Mouse (Mus musculus): ENCODE measurements around the gene Lrp5. TPM values are rescaled to one million over a fixed set of nuclear protein-coding genes. Genes with fewer than 3 reads are reported as not detected.
A peak's percentile ranks its signal among the peaks of the same experiment; 100 is the strongest.

Lrp5 gene
- total RNA-seq, 2 experiments from 2014 or later, result 8.3 to 9.3 TPM

DNA sequence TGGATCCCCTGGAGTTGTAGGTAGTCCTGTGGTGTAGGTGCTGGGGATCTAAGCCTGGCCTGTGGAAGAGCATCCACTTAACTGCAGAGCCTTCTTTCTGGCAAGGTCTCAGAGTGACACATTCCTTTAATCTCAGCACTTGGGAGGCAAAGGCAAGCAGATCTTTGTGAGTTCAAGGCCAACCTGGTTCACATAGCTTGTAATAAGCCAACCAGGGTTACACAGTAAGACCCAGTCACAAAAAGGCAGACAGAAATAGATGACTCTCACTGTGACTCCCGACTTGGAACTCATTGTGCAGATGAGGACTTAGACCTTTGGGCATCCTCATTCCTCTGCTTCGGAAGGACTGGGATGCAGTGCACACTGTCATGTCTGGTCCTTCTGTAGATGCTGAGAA lies 24.1 kb upstream of the Lrp5 start:
- intact Hi-C loops (cut with DNase I), result no loop called here

DNA sequence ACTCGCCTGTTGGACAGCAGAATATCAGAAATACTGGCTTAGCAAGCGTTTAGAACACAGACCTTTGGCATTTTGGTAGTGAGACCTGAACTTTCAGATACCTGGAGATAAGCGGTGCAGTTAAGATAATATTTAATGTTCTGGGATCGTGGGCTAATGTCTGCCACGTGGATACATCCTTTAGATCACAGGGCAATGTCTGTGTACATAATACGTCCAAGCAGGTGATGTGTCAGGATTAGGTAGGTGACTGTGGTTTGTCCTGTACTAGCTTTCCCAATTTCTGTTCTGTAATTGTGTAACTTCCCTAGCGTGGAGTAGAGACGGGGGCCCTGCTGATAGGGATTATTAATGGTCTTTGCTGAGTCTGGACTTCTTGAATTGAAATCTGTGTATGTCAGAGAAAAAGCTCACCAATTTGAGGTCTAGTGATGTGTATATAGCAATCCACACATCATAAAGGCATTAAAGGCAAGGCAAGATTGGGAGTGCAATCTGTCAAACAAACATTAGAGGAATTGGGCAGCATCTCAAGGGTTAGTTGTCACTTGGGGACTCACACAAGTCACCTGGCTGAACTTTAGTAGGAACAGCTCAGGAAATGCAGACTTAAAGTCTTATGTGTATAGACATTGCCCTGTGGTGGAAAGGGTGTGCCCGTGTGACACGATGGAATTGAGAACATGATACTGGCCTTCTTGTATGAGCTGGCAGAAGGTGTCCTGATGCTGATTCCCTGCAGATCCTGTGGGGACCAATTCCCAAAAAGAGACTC lies 22.8 kb upstream of the Lrp5 start:
- Histone ChIP-seq H3K27ac (no peak overlapping the region), H3K4me3 (peak overlapping the region; percentile 70)
- no peak for TF ChIP-seq CTCF (IDR thresholded peaks at IDR 0.05)
- intact Hi-C loops (cut with DNase I), result loop anchor here (5.0 kb wide), 1 partner anchor 58 kb away; the partner anchor contains the start of gene Kmt5b
- DNase-seq (ENCODE audit: extremely low spot score in 1 of 2, low spot score in 2 of 2), result no peak

More for the DNA sequence above, 24.1 kb upstream of the Lrp5 start:
- H3K4me3 ChIP-seq, result no peak overlapping the region
- no peak overlapping the region for H3K27ac ChIP-seq
- no peak for TF ChIP-seq CTCF (IDR thresholded peaks at IDR 0.05)
- DNase-seq (ENCODE audit: extremely low spot score in 1 of 2, low spot score in 2 of 2), result no peak

DNA sequence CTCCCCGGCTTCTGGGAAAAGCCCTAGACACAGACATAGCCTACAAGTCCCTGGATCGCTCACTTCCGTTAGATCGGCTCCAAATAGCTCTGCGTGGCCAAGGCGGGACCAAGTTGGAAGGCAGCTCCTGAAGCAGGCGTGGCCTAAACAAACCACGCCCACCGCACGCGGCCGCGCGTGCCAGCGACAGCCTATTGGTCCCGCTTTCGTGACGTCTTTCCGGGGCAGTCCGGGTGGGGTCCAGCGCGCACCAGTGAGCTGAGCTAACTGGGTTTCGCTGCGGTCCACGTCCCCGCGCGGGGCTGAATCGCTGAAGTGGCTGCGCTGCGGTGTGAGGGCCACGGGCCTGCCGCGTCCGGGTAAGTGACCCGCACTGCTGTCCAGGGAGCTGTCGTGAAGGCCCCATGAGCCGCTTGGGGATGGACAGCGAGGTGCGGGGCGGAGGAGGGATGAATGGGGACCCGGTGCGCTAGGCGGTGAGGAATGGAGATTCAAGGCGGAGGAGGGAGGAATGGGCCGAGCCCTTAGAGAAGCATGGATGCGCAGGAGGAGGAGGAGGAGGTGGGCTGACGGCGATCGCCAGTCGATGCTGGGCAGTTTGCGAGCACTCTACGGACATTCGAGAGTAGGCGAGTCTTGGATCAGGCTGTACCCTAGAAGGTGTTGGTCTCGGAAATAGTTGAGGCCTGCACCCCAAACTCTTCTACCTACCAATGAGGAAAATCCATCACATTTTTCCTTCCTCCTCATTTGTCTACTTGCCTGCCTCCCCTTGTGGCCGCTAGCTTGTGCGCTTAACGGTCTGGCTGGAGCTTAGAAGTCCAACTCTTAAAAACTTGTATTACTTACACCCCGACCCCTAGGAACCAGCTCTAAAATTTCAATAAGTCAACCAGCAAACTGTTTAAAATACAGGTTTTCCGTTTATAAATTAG lies 22.0 kb upstream of the Lrp5 start, which contains the start of gene 1810055G02Rik:
Gene 1810055G02Rik (plus strand): TSS at position 216 of the 935 bp plus-strand sequence.
- intact Hi-C loops (cut with DNase I), result loop anchor here (5.0 kb wide), 1 partner anchor 59 kb away; the partner anchor contains the start of gene Kmt5b
- TF ChIP-seq CTCF (IDR thresholded peaks at IDR 0.05), result peak; percentile 28
- H3K4me3 ChIP-seq, result peak within 1 kb of the TSS; percentile 70
- DNase-seq (ENCODE audit: extremely low spot score in 1 of 2, low spot score in 2 of 2), result peak; percentile 99
- peak within 1 kb of the TSS; percentile 92 for H3K27ac ChIP-seq

DNA sequence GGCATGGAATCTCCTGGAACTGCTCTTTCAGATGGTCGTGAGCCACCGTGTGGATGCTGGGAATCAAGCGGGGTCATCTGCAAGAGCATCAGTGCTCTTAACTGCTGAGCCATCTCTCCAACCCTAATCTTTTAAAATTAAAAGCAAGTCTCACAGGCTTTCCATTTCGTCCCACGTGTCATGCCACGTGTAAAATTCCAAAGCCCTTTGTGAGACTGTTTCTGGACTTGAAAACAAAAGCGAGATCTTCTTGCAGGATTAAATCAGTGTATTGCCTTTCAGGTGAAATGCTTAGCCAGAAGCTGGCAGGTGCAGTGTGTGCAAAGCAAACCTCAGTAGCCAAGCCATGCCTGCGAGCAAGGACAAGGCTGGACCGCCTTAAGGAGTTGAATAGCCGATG lies 21.2 kb upstream of the Lrp5 start:
- Histone ChIP-seq H3K27ac (peak overlapping the region; percentile 92), H3K4me3 (peak overlapping the region; percentile 70)
- intact Hi-C loops (cut with DNase I), result loop anchor here (5.0 kb wide), 1 partner anchor 60 kb away; the partner anchor contains the start of gene Kmt5b
- TF ChIP-seq CTCF (IDR thresholded peaks at IDR 0.05), result no peak; the same call in 1 of the 2 replicates
- peak in 1 of 2 experiments; percentile 31 for DNase-seq (ENCODE audit: extremely low spot score in 1 of 2, low spot score in 2 of 2)

DNA sequence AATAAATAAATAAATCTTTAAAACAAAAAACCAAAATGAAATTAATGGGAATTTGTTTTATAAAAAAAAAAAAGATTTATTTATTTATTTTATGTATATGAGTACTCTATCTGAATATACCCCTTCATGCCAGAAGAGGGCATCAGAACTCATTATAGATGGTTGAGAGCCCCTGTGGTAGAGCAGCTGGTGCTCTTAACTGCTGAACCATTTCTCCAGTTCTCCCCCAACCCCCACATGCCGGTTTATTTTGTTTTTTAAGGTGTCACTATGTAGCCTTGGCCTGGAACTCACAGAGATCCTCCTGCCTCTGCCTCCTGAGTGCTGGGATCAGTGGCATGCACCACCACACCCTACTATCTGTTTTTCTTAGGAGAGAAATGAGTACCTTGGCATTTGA lies 19.9 kb upstream of the Lrp5 start:
- no peak overlapping the region for H3K27ac ChIP-seq
- no peak overlapping the region for H3K4me3 ChIP-seq
- DNase-seq (ENCODE audit: extremely low spot score in 1 of 2, low spot score in 2 of 2), result no peak
- intact Hi-C loops (cut with DNase I), result loop anchor here (5.0 kb wide), 1 partner anchor 61 kb away; the partner anchor contains the start of gene Kmt5b
- TF ChIP-seq CTCF (IDR thresholded peaks at IDR 0.05), result peak; percentile 42

DNA sequence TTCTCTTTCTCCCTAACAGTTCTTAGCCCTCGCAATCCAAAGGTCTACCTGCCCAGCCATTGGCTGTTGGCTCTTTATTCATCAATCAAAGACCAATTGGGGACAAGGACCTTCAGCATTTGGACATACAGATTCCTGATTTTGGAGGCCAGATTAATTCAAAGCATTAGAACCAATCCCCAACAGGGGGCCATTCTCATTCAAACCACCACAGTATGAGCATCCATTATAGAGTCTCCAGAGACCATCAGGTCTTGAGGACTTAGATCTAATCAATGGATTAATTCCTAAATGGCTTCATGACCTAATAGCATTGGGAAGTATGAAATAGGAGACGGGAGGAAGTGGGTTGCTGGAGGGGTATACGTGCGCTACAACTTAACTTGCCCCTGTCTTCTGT lies 16.1 kb upstream of the Lrp5 start:
- intact Hi-C loops (cut with DNase I), result loop anchor here (5.0 kb wide), 1 partner anchor 120 kb away; no protein-coding TSS in a partner anchor
- no peak for DNase-seq (ENCODE audit: extremely low spot score in 1 of 2, low spot score in 2 of 2)
- Histone ChIP-seq H3K4me3 (no peak overlapping the region), H3K27ac (no peak overlapping the region)
- TF ChIP-seq CTCF (IDR thresholded peaks at IDR 0.05), result no peak

DNA sequence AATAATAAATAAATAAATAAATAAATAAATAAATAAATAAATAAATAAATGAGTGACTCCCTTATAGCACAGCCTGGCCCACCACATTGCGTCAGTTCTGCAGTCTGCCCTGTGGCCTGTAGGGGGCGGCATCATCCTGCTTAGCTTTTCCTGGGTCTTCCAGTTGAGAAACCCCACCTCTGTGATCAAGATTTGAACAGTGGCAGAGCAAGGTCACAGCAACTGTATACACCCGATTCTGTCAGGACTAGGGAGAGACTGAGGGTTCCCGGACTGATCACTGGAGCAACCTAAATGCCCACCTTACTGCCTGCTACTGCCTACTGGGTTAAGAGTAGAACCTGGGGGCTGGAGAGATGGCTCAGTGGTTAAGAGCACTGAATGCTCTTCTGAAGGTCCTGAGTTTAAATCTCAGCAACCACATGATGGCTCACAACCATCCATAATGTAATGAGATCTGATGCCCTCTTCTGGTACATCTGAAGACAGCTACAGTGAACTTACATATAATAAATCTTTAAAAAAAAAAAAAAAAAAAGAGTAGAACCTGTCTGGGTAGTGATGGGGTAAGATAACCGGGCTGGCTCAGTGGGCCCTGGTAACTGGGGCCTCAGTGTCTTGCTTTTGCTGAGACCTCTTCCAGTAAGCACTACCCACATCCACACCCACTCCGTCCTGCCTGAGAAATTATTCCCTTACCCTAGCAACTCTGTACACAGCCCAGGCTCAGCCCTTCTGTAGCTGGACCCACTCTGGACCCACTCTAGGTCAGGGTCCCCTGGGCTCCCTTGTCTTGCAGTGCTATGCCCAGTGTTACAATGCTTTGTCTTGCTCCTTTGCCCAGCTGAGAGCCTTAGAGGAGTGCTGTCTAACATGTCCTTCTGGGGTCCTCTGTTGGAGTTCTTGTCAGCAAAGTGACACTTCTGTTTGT lies 13.4 kb upstream of the Lrp5 start:
- H3K27ac ChIP-seq, result no peak overlapping the region
- TF ChIP-seq CTCF (IDR thresholded peaks at IDR 0.05), result peak; percentile 72
- H3K4me3 ChIP-seq, result no peak overlapping the region
- DNase-seq (ENCODE audit: extremely low spot score in 1 of 2, low spot score in 2 of 2), result peak; percentile 68 to 74
- intact Hi-C loops (cut with DNase I), result loop anchor here (2.0 to 5.0 kb wide), 2 partner anchors 75 to 117 kb away; no protein-coding TSS in a partner anchor

DNA sequence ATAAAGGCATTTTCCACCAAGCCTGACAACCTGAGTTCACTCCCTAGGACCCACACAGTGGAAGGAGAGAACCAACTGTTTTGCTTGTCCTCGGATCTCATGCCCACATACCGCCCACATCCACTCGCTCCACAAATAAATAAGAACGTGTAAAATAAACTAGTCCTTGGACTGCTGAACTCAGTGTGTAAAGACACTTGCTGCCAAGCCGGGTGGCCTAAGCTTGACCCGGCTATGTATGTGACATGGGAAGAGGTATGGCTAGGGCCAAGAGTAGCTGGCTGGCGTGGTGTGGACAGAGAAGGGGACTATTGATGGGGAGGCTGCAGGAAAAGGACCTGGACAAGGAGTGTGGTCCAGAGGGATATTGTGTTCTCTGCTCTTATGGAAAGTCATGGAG lies 11.7 kb upstream of the Lrp5 start:
- intact Hi-C loops (cut with DNase I), result loop anchor here (2.0 kb wide), 1 partner anchor 73 kb away; no protein-coding TSS in a partner anchor
- TF ChIP-seq CTCF (IDR thresholded peaks at IDR 0.05), result no peak
- Histone ChIP-seq H3K4me3 (no peak overlapping the region), H3K27ac (no peak overlapping the region)
- DNase-seq (ENCODE audit: extremely low spot score in 1 of 2, low spot score in 2 of 2), result no peak

DNA sequence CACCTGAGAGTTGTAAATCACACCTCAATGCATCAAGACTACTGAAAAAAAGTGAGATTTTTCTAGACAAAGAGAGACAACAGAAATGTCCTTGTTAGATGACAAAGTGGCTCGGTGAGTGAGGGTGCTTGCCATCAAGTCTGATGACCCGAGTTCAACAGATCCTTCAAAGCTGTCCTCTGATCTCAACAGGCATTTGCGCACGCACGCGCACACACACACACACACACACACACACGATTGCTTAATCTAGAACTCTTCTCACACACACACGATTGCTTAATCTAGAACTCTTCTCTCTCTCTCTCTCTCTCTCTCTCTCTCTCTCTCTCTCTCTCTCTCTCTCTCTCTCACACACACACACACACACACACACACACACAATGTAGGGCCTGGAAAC lies 9.6 kb upstream of the Lrp5 start:
- no peak for DNase-seq (ENCODE audit: extremely low spot score in 1 of 2, low spot score in 2 of 2)
- Histone ChIP-seq H3K4me3 (no peak overlapping the region), H3K27ac (no peak overlapping the region)
- no peak for TF ChIP-seq CTCF (IDR thresholded peaks at IDR 0.05)
- intact Hi-C loops (cut with DNase I), result no loop called here

DNA sequence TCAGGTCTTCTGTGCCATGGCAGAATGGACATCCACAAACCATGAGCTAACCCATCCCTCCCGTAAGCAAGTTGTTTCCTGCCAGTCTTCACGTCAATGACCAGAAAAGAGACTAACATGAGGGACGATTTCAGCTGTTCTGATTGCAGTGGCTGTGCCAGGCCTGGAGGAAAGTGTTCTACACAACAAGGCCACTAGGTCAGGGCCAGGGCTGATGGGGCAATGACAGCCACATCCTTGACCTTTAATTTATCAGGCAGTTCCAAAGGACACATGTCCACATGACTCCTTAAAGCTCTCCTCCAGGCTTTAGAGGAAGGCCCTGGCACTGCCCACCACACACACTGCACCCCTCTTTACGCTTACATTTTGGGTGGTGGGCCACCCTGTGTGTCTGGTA lies 9.1 kb upstream of the Lrp5 start:
- DNase-seq (ENCODE audit: extremely low spot score in 1 of 2, low spot score in 2 of 2), result no peak
- Histone ChIP-seq H3K4me3 (no peak overlapping the region), H3K27ac (no peak overlapping the region)
- intact Hi-C loops (cut with DNase I), result no loop called here
- no peak for TF ChIP-seq CTCF (IDR thresholded peaks at IDR 0.05)

DNA sequence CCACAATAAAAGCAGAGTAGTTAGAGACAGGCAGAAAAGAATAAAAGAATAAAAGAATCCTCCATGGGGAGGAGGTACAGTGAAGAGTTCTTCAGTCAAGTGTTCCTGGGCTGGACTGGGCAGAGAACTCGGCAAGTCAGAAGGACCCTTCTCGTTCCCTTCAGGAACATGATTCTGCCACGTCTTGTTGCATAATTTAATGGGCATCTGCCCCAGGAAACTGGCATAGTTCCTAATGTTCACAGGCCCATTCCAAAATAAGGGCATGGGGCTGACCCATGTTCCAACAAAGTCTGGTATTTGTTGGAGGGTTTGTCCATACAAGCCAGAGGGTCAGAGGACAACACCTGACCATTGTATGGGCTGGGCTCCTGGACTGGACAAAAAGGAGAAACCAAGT lies 8.6 kb upstream of the Lrp5 start:
- no peak for TF ChIP-seq CTCF (IDR thresholded peaks at IDR 0.05)
- no peak overlapping the region for H3K4me3 ChIP-seq
- no peak for DNase-seq (ENCODE audit: extremely low spot score in 1 of 2, low spot score in 2 of 2)
- H3K27ac ChIP-seq, result no peak overlapping the region
- intact Hi-C loops (cut with DNase I), result no loop called here
